Mouse (Mus musculus): ENCODE measurements around the gene Arhgap1.

- no peak for TF ChIP-seq CTCF (IDR thresholded peaks at IDR 0.05; ENCODE audit: low read depth)
- no peak for TF ChIP-seq EP300 (IDR thresholded peaks at IDR 0.05; ENCODE audit: low read depth)
Measured at GRCm38 (mm10) chr2:91667747-91668146, 18.1 kb downstream of the Arhgap1 start.
